Mouse (Mus musculus): ENCODE results near the gene Tmem8. TPM values are rescaled to one million over a fixed set of nuclear protein-coding genes. Genes with fewer than 3 reads are reported as not detected.
A peak's percentile ranks its signal among the peaks of the same experiment; 100 is the strongest.

Gene Tmem8
- total RNA-seq, 2 experiments from 2014 or later, result 7.0 to 7.7 TPM

- intact Hi-C loops (cut with DNase I), result loop anchor here (10.0 kb wide), 1 partner anchor 106 kb away; the partner anchor contains the start of gene Fam234a
- peak; percentile 97 for DNase-seq
Measured at GRCm38 (mm10) chr17:26138239-26138836, 25.2 kb downstream of the Tmem8 start, which contains the start of gene Axin1. Axin1 (plus strand) TSS chr17:26138688.

- peak; percentile 53 for DNase-seq
- intact Hi-C loops (cut with DNase I), result loop anchor here (10.0 kb wide), 1 partner anchor 106 kb away; the partner anchor contains the start of gene Fam234a
Measured at GRCm38 (mm10) chr17:26138901-26139381, 25.8 kb downstream of the Tmem8 start.

- intact Hi-C loops (cut with DNase I), result no loop called here
- DNase-seq, result no peak
Measured at GRCm38 (mm10) chr17:26142796-26143195, 29.7 kb downstream of the Tmem8 start.

- intact Hi-C loops (cut with DNase I), result no loop called here
Measured at GRCm38 (mm10) chr17:26143386-26143785, 30.3 kb downstream of the Tmem8 start.

GRCm38 (mm10) chr17:26149056-26149455, 36.0 kb downstream of the Tmem8 start:
- DNase-seq, result no peak

More at GRCm38 (mm10) chr17:26143386-26143785, 30.3 kb downstream of the Tmem8 start:
- DNase-seq, result no peak

GRCm38 (mm10) chr17:26151886-26152630, 39.0 kb downstream of the Tmem8 start:
- DNase-seq, result no peak
- intact Hi-C loops (cut with DNase I), result no loop called here

More at GRCm38 (mm10) chr17:26149056-26149455, 36.0 kb downstream of the Tmem8 start:
- intact Hi-C loops (cut with DNase I), result no loop called here

- intact Hi-C loops (cut with DNase I), result no loop called here
- DNase-seq, result no peak
Measured at GRCm38 (mm10) chr17:26162736-26163135, 49.6 kb downstream of the Tmem8 start.

- DNase-seq, result no peak
- intact Hi-C loops (cut with DNase I), result no loop called here
Measured at GRCm38 (mm10) chr17:26168039-26168438, 54.9 kb downstream of the Tmem8 start.

Other genes with a start within 250 kb of the Tmem8 start
- gene Mcrip2, start 244.5 kb upstream of the Tmem8 start, total RNA-seq (2021), result 10 to 100 TPM; 16.7 to 18.3 TPM
- gene Mettl26, start 238.2 kb upstream of the Tmem8 start, total RNA-seq (2021), result 10 to 100 TPM; 24.1 to 25.8 TPM
- 1 to 10 TPM; 1.3 to 2.2 TPM for gene Wfikkn1, start 232.4 kb upstream of the Tmem8 start, total RNA-seq (2021)
- 10 to 100 TPM; 47.0 to 47.2 TPM for gene Rab40c, start 193.6 kb upstream of the Tmem8 start, total RNA-seq (2021)
- 100 to 1,000 TPM in 1 of 2 experiments, 10 to 100 TPM in 1; 87.1 to 104 TPM for gene Pigq, start 168.4 kb upstream of the Tmem8 start, total RNA-seq (2021)
- gene Nhlrc4, start 168.3 kb upstream of the Tmem8 start, total RNA-seq (2021), result not detected
- gene A930017K11Rik, start 160.7 kb upstream of the Tmem8 start, total RNA-seq (2021), result not detected
- gene Capn15, start 127.5 kb upstream of the Tmem8 start, total RNA-seq (2021), result 10 to 100 TPM; 42.2 to 45.9 TPM
- gene Rab11fip3, start 43.7 kb upstream of the Tmem8 start, total RNA-seq (2021), result 10 to 100 TPM; 79.6 to 82.5 TPM
- gene Decr2, start 23.0 kb upstream of the Tmem8 start, total RNA-seq (2021), result 10 to 100 TPM; 21.7 to 24.3 TPM
- gene Nme4, start 17.7 kb upstream of the Tmem8 start, total RNA-seq (2021), result 1 to 10 TPM; 8.9 to 9.6 TPM
- 10 to 100 TPM; 74.2 to 80.5 TPM for gene Mrpl28, start 10.2 kb downstream of the Tmem8 start, total RNA-seq (2021)
- 10 to 100 TPM; 37.5 to 37.8 TPM for gene Axin1, start 25.4 kb downstream of the Tmem8 start, total RNA-seq (2021)
- under 1 TPM; 0.40 to 0.80 TPM for gene Pdia2, start 85.8 kb downstream of the Tmem8 start, total RNA-seq (2021)
- 10 to 100 TPM; 46.8 to 48.6 TPM for gene Rgs11, start 89.7 kb downstream of the Tmem8 start, total RNA-seq (2021)
- 100 to 1,000 TPM; 165 to 166 TPM for gene Arhgdig, start 94.5 kb downstream of the Tmem8 start, total RNA-seq (2021)
- gene Fam234a, start 130.9 kb downstream of the Tmem8 start, total RNA-seq (2021), result 10 to 100 TPM; 25.3 to 29.9 TPM
- 100 to 1,000 TPM; 106 to 112 TPM for gene Luc7l, start 139.6 kb downstream of the Tmem8 start, total RNA-seq (2021)